Mouse (Mus musculus) liver, postnatal 0 days (tissue): Measurements from ENCODE around the gene Xiap.

Source experiments
- CTCF ChIP-seq: sonication (generic); IDR thresholded peaks from 2 replicates; pipeline ENCODE4 v1.5.1; 2016; ENCODE audit warnings: antibody characterized with exemption, low read depth
- EP300 ChIP-seq: IDR thresholded peaks from 2 replicates; pipeline ENCODE4 v1.6.1; 2016; ENCODE audit warnings: antibody characterized with exemption, low read depth, mild to moderate bottlenecking

DNA sequence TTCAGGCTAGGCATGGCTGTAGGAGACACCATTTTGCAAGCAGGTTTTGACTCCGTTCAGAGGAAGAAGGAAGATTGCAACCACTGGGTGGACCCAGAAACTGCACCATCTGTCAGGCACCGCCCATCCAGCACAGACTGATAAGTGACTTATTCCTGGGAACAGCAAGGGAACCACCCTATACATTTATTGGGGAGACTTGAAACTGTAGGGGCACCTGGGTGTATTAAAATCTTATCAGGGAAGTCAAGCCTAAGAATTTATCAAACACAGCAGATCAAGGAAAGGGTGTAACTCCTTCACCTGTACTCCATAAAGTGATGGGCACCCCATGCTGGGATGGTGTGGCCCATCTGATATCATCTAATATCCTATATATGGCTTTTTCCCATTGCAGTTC lies 40.0 kb upstream of the Xiap start:
- TF ChIP-seq CTCF (peak; percentile 28), EP300 (peak; percentile 90)
